Comparison of ENCODE assay signal across 10 mouse cellular contexts in genomic region chr19:16367218-16367617, GRCm38 (mm10).
DNase-seq lines count a peak whose midpoint lies in the region; ATAC-seq and TF ChIP-seq lines count a peak whose summit lies in the region.
"Had no signal": no experiment of that assay in that cellular context is flagged by ENCODE, and none has a peak within 500 bp of the region (broad histone marks: within the 10 kb centered on the region; RNA-seq: fewer than 3 reads in every experiment).

No protein-coding gene starts in this region.

- H3K27me3 ChIP-seq in lung, embryonic 14.5 days (ENCODE audit: insufficient read depth, low read length): no peaks in the 10 kb centered on the region
- no peaks in the 10 kb centered on the region for H3K27me3 ChIP-seq in midbrain, postnatal 0 days (ENCODE audit: insufficient read depth, low read length)

- H3K9me3 ChIP-seq in lung, embryonic 14.5 days (ENCODE audit: low read depth, low read length): no peaks in the 10 kb centered on the region
- no peaks in the 10 kb centered on the region for H3K9me3 ChIP-seq in midbrain, postnatal 0 days (ENCODE audit: low read length)

- no peak overlapping the region for H3K4me3 ChIP-seq in lung, embryonic 14.5 days (ENCODE audit: low read depth, low read length)
- no peak overlapping the region for H3K4me3 ChIP-seq in lung, adult 2 months (replicated peaks; ENCODE audit: extremely low read depth, low read depth, low read length)
- H3K4me3 ChIP-seq in midbrain, postnatal 0 days (ENCODE audit: low read depth, low read length): no peak overlapping the region
- H3K4me3 ChIP-seq: left cerebral cortex, adult 2 months had no signal

- H3K9ac ChIP-seq in lung, embryonic 14.5 days: no peak overlapping the region
- no peak overlapping the region for H3K9ac ChIP-seq in midbrain, postnatal 0 days (replicated peaks; ENCODE audit: low read length, poor library complexity, severe bottlenecking)

- TF ChIP-seq POLR2A in lung, adult 2 months (IDR thresholded peaks at IDR 0.05; ENCODE audit: borderline replicate concordance, extremely low read depth, low read depth, low read length): no peak

- WGBS in lung, embryonic 14.5 days: 80% methylated on average over 10 of the region's 10 CpGs
- whole genome bisulfite sequencing in lung, adult 2 months: 68% methylated on average over 10 of the region's 10 CpGs
- WGBS in midbrain, postnatal 0 days: 46% methylated on average over 10 of the region's 10 CpGs

- peaks cover 6% of the 10 kb centered on the region; the same call in 1 of the 2 replicates for H3K4me1 ChIP-seq in lung, embryonic 14.5 days (ENCODE audit: insufficient read depth)
- peaks cover 17% of the 10 kb centered on the region for H3K4me1 ChIP-seq in lung, adult 2 months (ENCODE audit: control insufficient read depth, insufficient read depth, low read length)
- peaks cover 8% of the 10 kb centered on the region; the same call in 1 of the 2 replicates for H3K4me1 ChIP-seq in midbrain, postnatal 0 days (ENCODE audit: insufficient read depth, low read length)

- TF ChIP-seq CTCF in lung, embryonic 14.5 days (IDR thresholded peaks at IDR 0.05; ENCODE audit: low read depth): no peak
- no peak for TF ChIP-seq CTCF in lung, adult 2 months (IDR thresholded peaks at IDR 0.05; ENCODE audit: insufficient read depth, low read length)
- no peak for TF ChIP-seq CTCF in midbrain, postnatal 0 days (IDR thresholded peaks at IDR 0.05)

- DNase-seq in lung, embryonic 14.5 days: no peak
- no peak for DNase-seq in lung, adult 2 months
- DNase-seq in fibroblast of lung, adult 2 months (ENCODE audit: low read depth): peak; percentile 60
- no peak for DNase-seq in midbrain, postnatal 0 days (ENCODE audit: low spot score)
- DNase-seq in left cerebral cortex, adult 8-10 months (ENCODE audit: low spot score in 2 of 2): no peak
- no peak for DNase-seq in urinary bladder, adult 2 months (ENCODE audit: low spot score)
- DNase-seq: cerebellum, adult 2 months; thymus, postnatal 25 days had no signal

- H3K4me2 ChIP-seq in lung, embryonic 14.5 days: no peak overlapping the region
- no peak overlapping the region for H3K4me2 ChIP-seq in midbrain, postnatal 0 days (ENCODE audit: low read depth, low read length, poor library complexity, severe bottlenecking)

- peaks cover 4% of the 10 kb centered on the region; the same call in 1 of the 2 replicates for H3K36me3 ChIP-seq in lung, embryonic 14.5 days (ENCODE audit: insufficient read depth)
- no peaks in the 10 kb centered on the region for H3K36me3 ChIP-seq in midbrain, postnatal 0 days (ENCODE audit: insufficient read depth, low read length)

- no peak for ATAC-seq in lung, embryonic 14.5 days (ENCODE audit: insufficient read depth)
- ATAC-seq in granulocyte monocyte progenitor cell, adult 5-6 weeks (replicated peaks; ENCODE audit: poor library complexity, severe bottlenecking): peak; percentile 26; the same call in 1 of the 2 replicates
- 0 out of 2 replicates have a peak, but pooled peaks have one; percentile 54 for ATAC-seq in midbrain, postnatal 0 days (ENCODE audit: low FRiP score)

- peak overlapping the region; percentile 42; the same call in 1 of the 2 replicates for H3K27ac ChIP-seq in lung, embryonic 14.5 days (ENCODE audit: low read depth)
- H3K27ac ChIP-seq in midbrain, postnatal 0 days (ENCODE audit: low read depth, low read length): 0 out of 2 replicates have a peak overlapping the region, but pooled peaks have one; percentile 18
- H3K27ac ChIP-seq: left cerebral cortex, adult 2 months had no signal
